ENCODE assay signal across 10 mouse cellular contexts in the genomic region with DNA sequence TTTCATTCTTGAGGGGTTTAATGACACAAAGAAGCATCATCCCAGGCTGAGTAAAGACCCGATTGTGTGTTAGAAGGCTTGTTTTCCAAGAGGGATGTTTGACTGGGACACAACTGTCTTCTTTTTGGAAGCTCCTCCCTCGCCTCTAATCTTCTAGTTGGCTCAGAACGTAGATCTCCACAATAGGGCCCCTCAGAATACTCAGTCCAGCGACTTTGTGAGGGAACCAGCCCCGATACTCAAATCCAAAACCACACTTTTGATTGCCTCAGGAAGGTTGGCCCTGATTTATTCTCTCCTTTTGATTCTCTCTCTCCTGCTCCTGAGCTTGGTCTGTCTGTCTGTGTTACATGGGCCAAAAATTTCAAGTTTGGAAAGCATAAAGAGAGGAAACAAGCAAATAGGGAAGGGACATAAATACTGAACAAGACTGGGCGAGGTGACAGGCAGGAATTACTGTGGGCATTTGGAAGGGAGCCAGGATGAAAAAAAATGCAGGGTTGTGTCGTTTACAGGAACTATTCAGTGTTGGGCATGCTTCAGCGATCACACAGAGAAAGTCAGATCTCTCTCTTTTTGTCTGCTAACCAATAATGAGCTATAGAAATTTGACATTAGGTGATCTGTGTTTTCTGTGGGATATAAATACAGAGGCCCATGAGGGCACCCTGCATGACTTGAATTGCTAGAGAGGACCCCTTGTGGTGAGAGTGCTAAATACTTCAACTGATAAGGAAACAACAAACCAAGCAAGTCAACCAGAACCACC. TPM values are rescaled to one million over a fixed set of nuclear protein-coding genes. Genes with fewer than 3 reads are reported as not detected.
A peak's percentile ranks its signal among the peaks of the same experiment; 100 is the strongest.
DNase-seq lines count a peak whose midpoint lies in the region; ATAC-seq and TF ChIP-seq lines count a peak whose summit lies in the region.
"Had no signal": no experiment of that assay in that cellular context is flagged by ENCODE, and none has a peak within 500 bp of the region (broad histone marks: within the 10 kb centered on the region; RNA-seq: fewer than 3 reads in every experiment).

No protein-coding gene starts in this region.

- H3K9ac ChIP-seq in forebrain, embryonic 15.5 days (replicated peaks) = no peak overlapping the region
- H3K9ac ChIP-seq in midbrain, embryonic 16.5 days (ENCODE audit: low read depth, low read length) = no peak overlapping the region
- H3K9ac ChIP-seq: liver, embryonic 14.5 days had no signal

- 18% methylated on average over 8 of the region's 8 CpGs for WGBS in forebrain, embryonic 15.5 days
- 30% methylated on average over 8 of the region's 8 CpGs for WGBS in midbrain, embryonic 16.5 days

- H3K4me1 ChIP-seq in forebrain, embryonic 15.5 days = peaks cover 6% of the 10 kb centered on the region; the same call in 1 of the 2 replicates
- H3K4me1 ChIP-seq in midbrain, embryonic 16.5 days (ENCODE audit: control insufficient read depth, insufficient read depth, low read length) = no peaks in the 10 kb centered on the region

- no peak overlapping the region for H3K4me2 ChIP-seq in forebrain, embryonic 15.5 days (replicated peaks)
- H3K4me2 ChIP-seq in midbrain, embryonic 16.5 days (ENCODE audit: low read length) = no peak overlapping the region

- no peak for DNase-seq in layer of hippocampus, adult 2 months (ENCODE audit: low spot score in 2 of 2)
- no peak for DNase-seq in layer of hippocampus, adult 11-12 months (ENCODE audit: low spot score)
- peak; percentile 27 for DNase-seq in kidney, adult 11 months
- DNase-seq in right cerebral cortex, postnatal 36 days (ENCODE audit: low spot score in 2 of 2) = no peak
- no peak for DNase-seq in thymus, postnatal 36 days
- DNase-seq in gastrocnemius, postnatal 25 days = no peak

- peak; percentile 67 for ATAC-seq in forebrain, embryonic 15.5 days (replicated peaks)
- ATAC-seq in midbrain, embryonic 16.5 days = peak; percentile 76

- no peaks in the 10 kb centered on the region for H3K27me3 ChIP-seq in forebrain, embryonic 15.5 days
- no peaks in the 10 kb centered on the region for H3K27me3 ChIP-seq in midbrain, embryonic 16.5 days (ENCODE audit: control insufficient read depth, insufficient read depth, low read depth, low read length)

- TF ChIP-seq CTCF in layer of hippocampus, adult 2 months (conservative IDR thresholded peaks at IDR 0.05) = peak; percentile 48

- no peaks in the 10 kb centered on the region for H3K36me3 ChIP-seq in forebrain, embryonic 15.5 days
- no peaks in the 10 kb centered on the region for H3K36me3 ChIP-seq in midbrain, embryonic 16.5 days (ENCODE audit: control insufficient read depth, insufficient read depth, low read length)

- H3K27ac ChIP-seq in layer of hippocampus, adult 2 months = no peak overlapping the region
- H3K27ac ChIP-seq in forebrain, embryonic 15.5 days (replicated peaks) = no peak overlapping the region
- H3K27ac ChIP-seq in midbrain, embryonic 16.5 days (ENCODE audit: low read length) = no peak overlapping the region
- H3K27ac ChIP-seq: liver, embryonic 14.5 days had no signal

- H3K9me3 ChIP-seq in forebrain, embryonic 15.5 days = no peaks in the 10 kb centered on the region
- H3K9me3 ChIP-seq in midbrain, embryonic 16.5 days (replicated peaks; ENCODE audit: control insufficient read depth, low read length, poor library complexity, severe bottlenecking) = no peaks in the 10 kb centered on the region

- no peak overlapping the region for H3K4me3 ChIP-seq in layer of hippocampus, adult 2 months
- H3K4me3 ChIP-seq in forebrain, embryonic 15.5 days = no peak overlapping the region
- no peak overlapping the region for H3K4me3 ChIP-seq in midbrain, embryonic 16.5 days (ENCODE audit: low read depth, low read length)

RNA-seq across cellular contexts. Expression of gene Ctnna3, which starts 25.4 kb away (rescaled TPM):
- total RNA-seq in layer of hippocampus, adult 2 months (2021) = 1 to 10 TPM; 1.8 to 2.0 TPM
- 0.65 and 1.1 TPM in 2 replicates for polyA plus RNA-seq in forebrain, embryonic 15.5 days (2015; fragmentation: Nextera tagmentation; extraction: Ambion mirVana)
- 0.98 and 1.0 TPM in 2 replicates for polyA plus RNA-seq in midbrain, embryonic 16.5 days (2015; fragmentation: Nextera tagmentation; extraction: Ambion mirVana)
- total RNA-seq in gastrocnemius, postnatal 25 days (2021) = 10 to 100 TPM; 11.0 to 15.8 TPM

RNA-seq across cellular contexts. Expression of gene Gm7075, which starts 33.7 kb away (rescaled TPM):
- not detected for total RNA-seq in layer of hippocampus, adult 2 months (2021)
- not detected in 2 replicates for polyA plus RNA-seq in forebrain, embryonic 15.5 days (2015; fragmentation: Nextera tagmentation; extraction: Ambion mirVana)
- not detected in 2 replicates for polyA plus RNA-seq in midbrain, embryonic 16.5 days (2015; fragmentation: Nextera tagmentation; extraction: Ambion mirVana)
- not detected for total RNA-seq in gastrocnemius, postnatal 25 days (2021)
- polyA plus RNA-seq: liver, embryonic 14.5 days; stomach, embryonic 14.5 days had no signal

Comparison
In these comparisons a context has a peak if more than half of its experiments do, and no peak if none do; other contexts are left out.
1. RNA of gene Ctnna3, which starts 25.4 kb away (total RNA-seq): 11.0 to 15.8 TPM in gastrocnemius, postnatal 25 days; 1.8 to 2.0 TPM in layer of hippocampus, adult 2 months; every median in the first group is over 4 times any median in the second.